Mouse (Mus musculus) erythroblast, adult 5-6 weeks (primary cell): ENCODE measurements around the gene Arl15. TPM values are rescaled to one million over a fixed set of nuclear protein-coding genes. Genes with fewer than 3 reads are reported as not detected.
A peak's percentile ranks its signal among the peaks of the same experiment; 100 is the strongest.

Source experiments
- ATAC-seq: replicated peaks from 2 replicates; pipeline ENCODE4 v1.8.0; 2016; ENCODE audit warnings: moderate number of reproducible peaks, mild to moderate bottlenecking, moderate TSS enrichment, inconsistent platforms; ENCODE audit not compliant: poor library complexity, low FRiP score, severe bottlenecking
- total RNA-seq, 2 experiments: library from RNA; stranded (forward) in 1 of 2; stranded (reverse) in 1 of 2; fragments of 150-400 nt in 1 of 2; fragments of 200-764, 138-1000 nt in 1 of 2; gene quantifications; 2 replicates each; pipeline versions ENCODE4 v1.2.3 to v1.2.4; 2015 to 2017; ENCODE audit warnings: low replicate concordance in 2 of 2

Gene Arl15
- total RNA-seq, 2 experiments from 2014 or later: 7.3 to 9.0 TPM

- ATAC-seq: no peak
Observed at GRCm38 (mm10) chr13:113797378-113797777, 3.1 kb downstream of the Arl15 start.

GRCm38 (mm10) chr13:113799361-113799760 is 5.1 kb downstream of the Arl15 start:
- ATAC-seq: no peak

- ATAC-seq: no peak
Observed at GRCm38 (mm10) chr13:113800246-113800645, 5.9 kb downstream of the Arl15 start.

GRCm38 (mm10) chr13:113802571-113802970 is 8.3 kb downstream of the Arl15 start:
- no peak for ATAC-seq

GRCm38 (mm10) chr13:113811141-113811540 is 16.8 kb downstream of the Arl15 start:
- ATAC-seq: no peak

- ATAC-seq: no peak
Observed at GRCm38 (mm10) chr13:113811910-113812592, 17.7 kb downstream of the Arl15 start.

- ATAC-seq: no peak
Observed at GRCm38 (mm10) chr13:113812593-113812975, 18.3 kb downstream of the Arl15 start.

- ATAC-seq: no peak
Observed at GRCm38 (mm10) chr13:113814121-113814520, 19.8 kb downstream of the Arl15 start.

- ATAC-seq: peak; percentile 66
Observed at GRCm38 (mm10) chr13:113815697-113816420, 21.6 kb downstream of the Arl15 start.

GRCm38 (mm10) chr13:113816421-113816810 is 22.1 kb downstream of the Arl15 start:
- no peak for ATAC-seq

GRCm38 (mm10) chr13:113819006-113819405 is 24.7 kb downstream of the Arl15 start:
- no peak for ATAC-seq

- ATAC-seq: no peak
Observed at GRCm38 (mm10) chr13:113820176-113820575, 25.9 kb downstream of the Arl15 start.

- ATAC-seq: no peak
Observed at GRCm38 (mm10) chr13:113821891-113822290, 27.6 kb downstream of the Arl15 start.

- ATAC-seq: no peak
Observed at GRCm38 (mm10) chr13:113824027-113824426, 29.7 kb downstream of the Arl15 start.

- no peak for ATAC-seq
Observed at GRCm38 (mm10) chr13:113828633-113829032, 34.3 kb downstream of the Arl15 start.

- ATAC-seq: no peak
Observed at GRCm38 (mm10) chr13:113829079-113829478, 34.8 kb downstream of the Arl15 start.

GRCm38 (mm10) chr13:113830805-113831204 is 36.5 kb downstream of the Arl15 start:
- ATAC-seq: no peak

GRCm38 (mm10) chr13:113832947-113833346 is 38.6 kb downstream of the Arl15 start:
- ATAC-seq: no peak

- no peak for ATAC-seq
Observed at GRCm38 (mm10) chr13:113835921-113836320, 41.6 kb downstream of the Arl15 start.

- ATAC-seq: no peak
Observed at GRCm38 (mm10) chr13:113838601-113839576, 44.6 kb downstream of the Arl15 start.
